Mouse (Mus musculus) forebrain, embryonic 16.5 days (tissue): Measurements from ENCODE around the gene Ints6l. TPM values are rescaled to one million over a fixed set of nuclear protein-coding genes. Genes with fewer than 3 reads are reported as not detected.

Experiments used
- ATAC-seq: fragments of 200-750 bp; cut with Nextera tagmentation; 2 replicates; pipeline ENCODE4 v1.8.0; 2017; ENCODE audit warnings: mild to moderate bottlenecking, moderate library complexity
- H3K27ac ChIP-seq: fragments of 300-500 bp; sonication (generic); 2 replicates; pipeline ENCODE4 v1.5.1; 2014; ENCODE audit warnings: low read length, control low read depth
- H3K27me3 ChIP-seq: fragments of 300-500 bp; sonication (generic); replicated peaks from 2 replicates; pipeline ENCODE4 v1.6.1; 2014; ENCODE audit warnings: low read length; ENCODE audit not compliant: control insufficient read depth, insufficient read depth
- H3K36me3 ChIP-seq: fragments of 300-500 bp; sonication (generic); 2 replicates; pipeline ENCODE4 v1.6.1; 2014; ENCODE audit not compliant: control insufficient read depth, insufficient read depth
- H3K4me1 ChIP-seq: fragments of 300-500 bp; sonication (generic); replicated peaks from 2 replicates; pipeline ENCODE4 v1.6.1; 2014; ENCODE audit warnings: low read length; ENCODE audit not compliant: control insufficient read depth, insufficient read depth
- H3K4me2 ChIP-seq: fragments of 300-500 bp; sonication (generic); 2 replicates; pipeline ENCODE4 v1.6.1; 2014; ENCODE audit warnings: mild to moderate bottlenecking, low read length, control low read depth
- H3K4me3 ChIP-seq: fragments of 300-500 bp; sonication (generic); replicated peaks from 2 replicates; pipeline ENCODE4 v1.5.1; 2014; ENCODE audit warnings: mild to moderate bottlenecking, low read length, control low read depth
- H3K9ac ChIP-seq: fragments of 300-500 bp; sonication (generic); replicated peaks from 2 replicates; pipeline ENCODE4 v1.6.1; 2014; ENCODE audit warnings: low read depth, low read length, control low read depth
- H3K9me3 ChIP-seq: fragments of 300-500 bp; sonication (generic); 2 replicates; pipeline ENCODE4 v1.6.1; 2016; ENCODE audit warnings: low read length; ENCODE audit not compliant: control insufficient read depth
- WGBS: fragments of 180-500 bp; shearing (Covaris S2); extraction: QIAGEN DNeasy Blood & Tissue Kit; methylation state at CpG from one replicate; pipeline ENCODE4 v1.1.7; 2014; 5-methylcytosine and 5-hydroxymethylcytosine counted together
- polyA plus RNA-seq: library from polyadenylated mRNA; unstranded; fragments of >200 nt; fragmentation: Nextera tagmentation; extraction: Ambion mirVana; gene quantifications from 2 replicates; pipeline ENCODE4 v1.2.1, GENCODE M21; 2015

Gene Ints6l
- polyA plus RNA-seq, 1 experiment from 2014 or later = 18.2 TPM

DNA sequence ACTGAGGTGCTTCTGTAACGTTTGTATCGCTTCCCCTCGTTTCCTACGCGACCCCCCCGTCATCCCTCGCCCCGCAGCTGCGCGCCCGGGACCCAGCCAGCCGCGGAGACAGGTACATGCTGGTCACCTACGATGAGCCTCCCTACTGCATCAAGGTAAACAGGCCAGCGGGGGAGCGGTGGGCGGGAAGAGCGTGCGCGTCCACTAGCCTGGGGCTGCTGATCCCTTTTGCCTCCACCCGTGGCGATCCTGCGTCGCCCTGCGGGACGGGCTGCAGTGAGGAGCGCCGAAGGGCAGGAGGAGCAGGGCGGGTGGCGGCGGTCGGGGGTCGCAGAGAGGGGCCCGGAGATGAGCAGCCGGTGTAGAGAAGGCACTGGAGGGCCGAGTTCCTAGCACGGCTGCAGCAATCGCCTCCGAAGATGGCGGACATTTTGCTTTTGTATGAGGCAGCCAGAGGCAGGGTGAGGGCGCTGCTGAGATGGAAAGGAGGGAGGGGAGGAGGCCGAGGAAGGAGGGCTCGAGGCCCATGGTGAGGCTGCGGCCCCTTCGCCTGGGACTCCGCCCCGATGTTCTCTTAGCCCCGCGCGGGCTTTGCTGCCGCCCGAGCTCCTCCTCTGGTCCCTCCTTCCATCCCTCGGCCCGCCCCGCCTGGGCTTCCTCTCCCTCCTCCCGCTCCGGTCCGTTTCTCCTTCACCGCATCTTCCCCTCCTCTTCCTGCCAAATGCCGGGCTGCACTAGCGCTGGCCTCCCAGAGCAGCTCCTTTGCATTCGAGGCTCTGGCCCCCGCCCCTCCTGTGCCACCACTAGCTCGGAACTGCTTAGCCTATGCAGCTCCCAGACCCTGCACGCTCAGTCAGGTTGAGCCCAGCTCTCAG, 952 bp downstream of the Ints6l start:
- Histone ChIP-seq H3K4me2 (peak overlapping the region; percentile 62), H3K4me1 (0 out of 2 replicates have a peak, but pooled peaks cover 4% of the 10 kb centered on the region), H3K4me3 (peak overlapping the region; percentile 59), H3K27me3 (no peaks in the 10 kb centered on the region), H3K36me3 (no peaks in the 10 kb centered on the region), H3K9me3 (no peaks in the 10 kb centered on the region), H3K9ac (peak overlapping the region; percentile 75), H3K27ac (peak overlapping the region; percentile 93)
- ATAC-seq = peak; percentile 95
- 16% methylated on average over 47 of the region's 65 CpGs for whole genome bisulfite sequencing

DNA sequence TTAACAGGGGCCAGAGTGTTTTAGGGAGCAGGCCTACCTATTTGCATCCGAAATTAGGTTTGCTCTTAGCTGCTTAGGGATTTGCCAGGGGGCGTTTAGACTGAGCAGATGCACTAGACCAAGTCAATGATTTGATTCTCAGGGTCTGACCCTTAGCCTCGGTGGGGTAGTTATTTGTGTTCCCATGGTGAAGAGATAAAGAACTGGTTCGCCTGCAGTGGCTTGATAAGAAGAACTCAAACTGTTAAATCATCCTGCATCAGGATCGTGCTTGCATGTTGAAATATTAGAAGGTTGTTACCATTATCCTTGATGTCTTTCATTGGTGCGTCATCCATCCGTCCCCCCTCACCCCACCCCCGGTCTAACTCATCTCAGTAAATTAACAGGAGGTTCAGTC, 1.7 kb downstream of the Ints6l start:
- Histone ChIP-seq H3K4me3 (peak overlapping the region; percentile 59), H3K27me3 (no peaks in the 10 kb centered on the region), H3K36me3 (no peaks in the 10 kb centered on the region), H3K27ac (peak overlapping the region; percentile 93; the same call in 1 of the 2 replicates), H3K9me3 (no peaks in the 10 kb centered on the region), H3K4me1 (0 out of 2 replicates have a peak, but pooled peaks cover 4% of the 10 kb centered on the region), H3K4me2 (peak overlapping the region; percentile 44), H3K9ac (peak overlapping the region; percentile 75)
- ATAC-seq = peak; percentile 9
- WGBS = 20% methylated on average over 8 of the region's 8 CpGs

DNA sequence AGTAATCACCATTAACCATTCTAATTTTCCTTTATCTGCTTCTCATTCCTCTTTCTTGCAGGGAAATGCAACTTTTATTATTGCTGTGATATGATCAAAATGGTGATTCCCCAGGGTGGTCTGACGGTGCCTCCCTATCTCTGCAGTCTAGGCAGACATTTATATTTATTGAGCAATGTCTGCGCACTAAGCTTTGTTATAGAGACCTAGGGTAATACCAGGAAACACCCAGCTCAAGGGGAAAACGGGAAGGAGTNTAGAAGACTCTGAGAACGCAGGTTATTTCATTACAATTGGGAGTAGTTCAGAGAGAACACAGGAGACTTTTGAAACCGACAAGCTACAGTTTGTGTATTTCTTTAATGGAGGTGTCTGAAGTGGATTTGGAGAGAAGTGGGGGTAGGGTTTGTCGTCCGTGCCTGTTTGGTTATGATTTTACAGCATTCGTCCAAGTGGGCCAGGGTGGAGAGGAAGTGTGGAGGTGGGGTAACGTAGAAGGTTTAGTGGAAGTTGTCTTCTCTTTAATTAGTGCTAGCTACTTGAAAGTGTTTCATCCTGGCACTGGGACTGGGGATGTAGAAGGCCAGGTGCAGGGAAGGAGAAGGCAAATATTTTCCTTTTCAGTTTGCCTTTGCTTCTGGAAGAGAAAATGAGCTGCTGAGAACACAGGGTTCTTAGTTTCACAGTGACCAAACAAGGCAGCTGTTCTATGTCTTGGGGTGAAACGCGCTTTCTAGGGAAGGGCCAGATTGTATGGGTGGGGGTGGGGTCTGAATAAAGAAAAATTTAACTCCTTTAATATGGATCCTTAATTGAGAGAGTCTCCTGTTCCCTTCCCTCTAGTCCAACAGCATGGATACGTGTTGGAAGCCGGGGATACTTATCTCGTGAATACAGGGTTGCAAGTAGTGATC, 7.6 kb downstream of the Ints6l start:
- no peaks in the 10 kb centered on the region for H3K4me1 ChIP-seq
- WGBS = 78% methylated on average over 14 of the region's 14 CpGs
- ATAC-seq = no peak

GRCm38 (mm10) chrX:56464906-56465305, 10.2 kb downstream of the Ints6l start:
- H3K9me3 ChIP-seq = no peaks in the 10 kb centered on the region
- 85% methylated on average over 1 of the region's 1 CpGs for WGBS
- no peaks in the 10 kb centered on the region for H3K4me1 ChIP-seq
- H3K27ac ChIP-seq = no peak overlapping the region
- H3K27me3 ChIP-seq = no peaks in the 10 kb centered on the region
- H3K4me2 ChIP-seq = no peak overlapping the region
- no peak overlapping the region for H3K9ac ChIP-seq
- H3K36me3 ChIP-seq = no peaks in the 10 kb centered on the region
- no peak overlapping the region for H3K4me3 ChIP-seq
- no peak for ATAC-seq

More for the DNA sequence above, 7.6 kb downstream of the Ints6l start:
- H3K36me3 ChIP-seq = no peaks in the 10 kb centered on the region
- no peak overlapping the region for H3K9ac ChIP-seq
- H3K27ac ChIP-seq = no peak overlapping the region
- no peaks in the 10 kb centered on the region for H3K9me3 ChIP-seq
- no peak overlapping the region for H3K4me2 ChIP-seq
- H3K4me3 ChIP-seq = no peak overlapping the region
- no peaks in the 10 kb centered on the region for H3K27me3 ChIP-seq

GRCm38 (mm10) chrX:56467688-56468087, 13.0 kb downstream of the Ints6l start:
- ATAC-seq = no peak
- Histone ChIP-seq H3K27ac (no peak overlapping the region), H3K36me3 (no peaks in the 10 kb centered on the region), H3K4me3 (no peak overlapping the region), H3K27me3 (no peaks in the 10 kb centered on the region), H3K4me2 (no peak overlapping the region), H3K9ac (no peak overlapping the region), H3K9me3 (no peaks in the 10 kb centered on the region), H3K4me1 (no peaks in the 10 kb centered on the region)
- 55% methylated on average over 4 of the region's 4 CpGs for WGBS

DNA sequence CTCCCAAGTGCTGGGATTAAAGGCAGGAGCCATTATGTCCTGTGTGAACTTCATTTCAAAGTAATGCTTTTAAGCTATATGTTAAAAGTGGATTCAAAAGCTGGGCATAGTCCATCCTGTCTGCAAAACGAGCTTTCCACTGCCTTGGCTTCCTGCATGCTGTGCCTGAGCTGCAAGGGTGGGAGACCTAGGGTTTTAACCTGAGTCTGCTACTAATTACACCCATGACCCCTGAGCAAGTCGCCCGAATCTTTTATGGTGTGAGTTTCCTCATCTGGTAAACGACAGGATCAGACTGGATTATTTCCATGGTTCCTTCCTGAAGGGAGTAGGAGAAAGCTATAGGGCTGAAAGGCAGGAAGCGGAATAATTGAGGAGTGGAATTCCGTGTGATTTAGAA, 13.8 kb downstream of the Ints6l start:
- WGBS = 50% methylated on average over 6 of the region's 6 CpGs
- no peaks in the 10 kb centered on the region for H3K36me3 ChIP-seq
- H3K4me2 ChIP-seq = no peak overlapping the region
- no peaks in the 10 kb centered on the region for H3K4me1 ChIP-seq
- H3K27me3 ChIP-seq = no peaks in the 10 kb centered on the region
- H3K27ac ChIP-seq = no peak overlapping the region
- H3K4me3 ChIP-seq = no peak overlapping the region
- no peak overlapping the region for H3K9ac ChIP-seq
- ATAC-seq = no peak
- H3K9me3 ChIP-seq = no peaks in the 10 kb centered on the region

- WGBS = 70% methylated on average over 8 of the region's 8 CpGs
- no peak overlapping the region for H3K27ac ChIP-seq
- H3K36me3 ChIP-seq = no peaks in the 10 kb centered on the region
- H3K9ac ChIP-seq = no peak overlapping the region
- no peak overlapping the region for H3K4me3 ChIP-seq
- no peak overlapping the region for H3K4me2 ChIP-seq
- H3K9me3 ChIP-seq = no peaks in the 10 kb centered on the region
- H3K4me1 ChIP-seq = no peaks in the 10 kb centered on the region
- ATAC-seq = no peak
- no peaks in the 10 kb centered on the region for H3K27me3 ChIP-seq
Observed at GRCm38 (mm10) chrX:56474035-56474434, 19.4 kb downstream of the Ints6l start.

- no peak for ATAC-seq
- WGBS = 87% methylated on average over 3 of the region's 3 CpGs
- no peaks in the 10 kb centered on the region for H3K4me1 ChIP-seq
- no peak overlapping the region for H3K27ac ChIP-seq
- H3K27me3 ChIP-seq = no peaks in the 10 kb centered on the region
- no peak overlapping the region for H3K4me2 ChIP-seq
- no peak overlapping the region for H3K4me3 ChIP-seq
- no peak overlapping the region for H3K9ac ChIP-seq
- H3K36me3 ChIP-seq = no peaks in the 10 kb centered on the region
- no peaks in the 10 kb centered on the region for H3K9me3 ChIP-seq
Observed at GRCm38 (mm10) chrX:56477553-56477952, 22.9 kb downstream of the Ints6l start.

DNA sequence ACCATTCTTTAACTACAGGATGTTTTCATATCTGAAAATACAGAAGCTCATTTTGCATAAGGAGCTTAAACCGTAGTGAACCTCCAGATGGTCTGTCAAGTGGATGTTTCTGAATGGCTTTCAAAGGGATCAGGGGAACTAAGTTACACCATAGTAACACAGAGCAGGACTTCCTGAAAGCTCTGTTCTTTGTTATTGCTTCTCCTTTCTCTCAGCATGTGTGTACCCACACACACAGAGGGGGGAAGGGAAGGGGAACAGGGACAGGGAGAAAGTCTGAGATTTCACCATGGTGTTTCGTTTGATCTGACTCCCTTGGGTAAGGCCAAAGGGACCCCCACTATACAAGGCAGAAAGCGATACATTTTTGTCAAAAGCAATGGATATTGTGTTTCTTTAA, 27.2 kb downstream of the Ints6l start:
- H3K9ac ChIP-seq = no peak overlapping the region
- no peaks in the 10 kb centered on the region for H3K36me3 ChIP-seq
- H3K27me3 ChIP-seq = no peaks in the 10 kb centered on the region
- no peaks in the 10 kb centered on the region for H3K9me3 ChIP-seq
- H3K27ac ChIP-seq = no peak overlapping the region
- no peak overlapping the region for H3K4me2 ChIP-seq
- no peak for ATAC-seq
- WGBS = 58% methylated on average over 3 of the region's 3 CpGs
- H3K4me1 ChIP-seq = no peaks in the 10 kb centered on the region
- no peak overlapping the region for H3K4me3 ChIP-seq
